Mouse (Mus musculus) cerebellum, adult 2 months (tissue): ENCODE results near the gene 4933407L21Rik. TPM values are rescaled to one million over a fixed set of nuclear protein-coding genes. Genes with fewer than 3 reads are reported as not detected.

Source experiments
- DNase-seq, 2 experiments: peaks; one replicate each; pipeline ENCODE4 v3.0.0; 2021
- H3K27ac ChIP-seq: fragments of 200-500 bp; 2 replicates; pipeline ENCODE4 v1.5.1; 2012; ENCODE audit warnings: low read length, control low read depth, inconsistent platforms; ENCODE audit not compliant: insufficient read depth
- H3K27me3 ChIP-seq: fragments of 200-500 bp; 2 replicates; pipeline ENCODE4 v1.6.1; 2012; ENCODE audit warnings: inconsistent platforms, mild to moderate bottlenecking, low read length, moderate library complexity; ENCODE audit not compliant: control insufficient read depth, insufficient read depth
- H3K4me1 ChIP-seq: fragments of 200-500 bp; 2 replicates; pipeline ENCODE4 v1.6.1; 2011; ENCODE audit warnings: low read length; ENCODE audit not compliant: control insufficient read depth, insufficient read depth
- H3K4me3 ChIP-seq: fragments of 200-500 bp; replicated peaks from 2 replicates; pipeline ENCODE3; 2011; ENCODE audit warnings: mild to moderate bottlenecking, low read depth, low read length, control low read depth; ENCODE audit not compliant: insufficient read depth
- CTCF ChIP-seq: fragments of 200-500 bp; IDR thresholded peaks from 2 replicates; pipeline ENCODE4 v1.5.1; 2011; ENCODE audit warnings: low read depth, mild to moderate bottlenecking, control low read depth, low read length, moderate library complexity, borderline replicate concordance; ENCODE audit not compliant: insufficient read depth
- POLR2A ChIP-seq: fragments of 200-500 bp; IDR thresholded peaks from 2 replicates; pipeline ENCODE4 v1.6.1; 2011; ENCODE audit warnings: low read length, control low read depth, borderline replicate concordance; ENCODE audit not compliant: insufficient read depth
- WGBS: fragments of 180-500 bp; shearing (Covaris S2); methylation state at CpG from one replicate; pipeline ENCODE4 v1.1.7; 2018; 5-methylcytosine and 5-hydroxymethylcytosine counted together
- polyA plus RNA-seq: library from polyadenylated mRNA; depleted of rRNA; stranded (reverse); fragments of >200 nt; gene quantifications from 2 replicates; pipeline ENCODE4 v1.2.3, GENCODE M21; 2012

The 4933407L21Rik gene
- polyA plus RNA-seq, 1 experiment: 4.3 TPM

DNA sequence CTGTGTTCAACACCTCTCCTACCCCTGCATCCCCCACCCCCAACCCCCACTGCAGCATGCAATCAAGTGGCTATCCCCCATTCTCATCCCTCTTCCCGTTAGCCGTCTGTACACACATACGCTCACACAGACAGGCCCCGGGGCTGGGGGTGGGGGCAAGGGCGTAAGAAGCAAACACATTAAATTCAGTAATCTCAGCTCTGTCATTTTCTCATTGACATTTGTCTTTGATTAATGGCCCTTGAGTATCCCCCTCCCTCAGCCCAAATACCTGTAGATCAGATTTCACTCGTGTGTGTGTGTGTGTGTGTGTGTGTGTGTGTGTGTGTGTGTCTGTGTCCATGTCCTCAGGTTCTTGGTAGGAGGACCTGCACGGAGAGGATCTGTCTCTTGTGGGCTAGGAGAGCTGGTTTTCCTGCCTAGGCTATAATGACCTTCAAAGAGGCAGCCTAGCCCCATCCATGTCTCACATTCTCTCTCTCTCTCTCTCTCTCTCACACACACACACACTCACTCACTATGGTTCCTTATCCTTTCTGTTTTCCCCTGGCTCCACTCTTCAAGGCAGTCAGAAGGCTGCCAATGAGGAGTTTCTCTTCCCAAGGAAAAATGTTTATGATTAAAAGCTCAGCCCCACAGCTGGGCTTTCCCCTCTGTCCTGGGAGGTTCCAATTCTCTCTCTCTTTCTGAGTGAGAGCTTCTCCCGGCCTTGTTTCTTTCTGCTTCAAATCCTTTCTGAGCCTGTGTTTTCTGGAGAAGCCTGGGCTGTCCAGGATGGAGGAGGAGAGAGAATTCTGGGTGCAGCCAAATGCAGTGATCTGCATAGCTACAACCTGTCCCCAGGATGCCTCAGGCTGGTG lies 30.2 kb upstream of the 4933407L21Rik start:
- H3K4me1 ChIP-seq: peaks cover 58% of the 10 kb centered on the region
- whole genome bisulfite sequencing: 35% methylated on average over 8 of the region's 8 CpGs
- peak overlapping the region; percentile 75 for H3K27ac ChIP-seq
- H3K27me3 ChIP-seq: no peaks in the 10 kb centered on the region
- peak overlapping the region; percentile 40 for H3K4me3 ChIP-seq
- TF ChIP-seq CTCF (no peak), POLR2A (no peak)
- DNase-seq: peak in 1 of 2 experiments; percentile 10

DNA sequence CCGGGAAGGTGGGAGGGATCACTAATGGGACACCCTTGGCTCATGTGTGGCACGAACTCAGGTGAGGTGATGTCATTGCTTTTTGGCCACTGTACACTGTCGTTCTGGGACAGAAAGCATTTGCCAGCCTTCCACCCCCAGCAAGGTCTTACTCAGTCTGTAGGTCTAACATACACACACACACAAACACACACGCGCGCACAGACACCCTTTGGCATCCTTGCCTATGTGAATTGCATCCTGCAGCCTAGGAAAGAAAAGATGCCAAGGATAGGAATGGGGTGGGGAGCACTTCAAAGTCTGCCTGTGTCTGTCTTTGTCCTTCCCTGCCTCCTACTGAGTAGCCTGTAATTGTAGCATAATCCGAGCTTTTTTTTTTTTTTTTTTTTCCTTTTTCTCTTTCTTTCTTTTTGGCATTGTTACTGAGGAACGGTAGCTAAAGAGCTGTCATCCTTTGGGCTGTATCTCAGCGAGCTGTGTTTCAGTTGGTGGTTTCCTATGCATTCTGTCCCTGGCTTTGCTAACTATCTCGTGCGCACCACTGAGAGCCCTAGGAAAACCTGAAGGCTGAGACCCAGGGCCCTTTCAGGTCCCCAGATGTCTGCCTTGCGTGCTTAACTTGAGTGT lies 29.4 kb upstream of the 4933407L21Rik start:
- peak; percentile 76 to 86 for DNase-seq
- 12% methylated on average over 12 of the region's 12 CpGs for WGBS
- peaks cover 59% of the 10 kb centered on the region for H3K4me1 ChIP-seq
- peak overlapping the region; percentile 40 for H3K4me3 ChIP-seq
- H3K27me3 ChIP-seq: no peaks in the 10 kb centered on the region
- peak; percentile 18; the same call in 1 of the 2 replicates for TF ChIP-seq POLR2A
- no peak for TF ChIP-seq CTCF
- peak overlapping the region; percentile 75 for H3K27ac ChIP-seq

DNA sequence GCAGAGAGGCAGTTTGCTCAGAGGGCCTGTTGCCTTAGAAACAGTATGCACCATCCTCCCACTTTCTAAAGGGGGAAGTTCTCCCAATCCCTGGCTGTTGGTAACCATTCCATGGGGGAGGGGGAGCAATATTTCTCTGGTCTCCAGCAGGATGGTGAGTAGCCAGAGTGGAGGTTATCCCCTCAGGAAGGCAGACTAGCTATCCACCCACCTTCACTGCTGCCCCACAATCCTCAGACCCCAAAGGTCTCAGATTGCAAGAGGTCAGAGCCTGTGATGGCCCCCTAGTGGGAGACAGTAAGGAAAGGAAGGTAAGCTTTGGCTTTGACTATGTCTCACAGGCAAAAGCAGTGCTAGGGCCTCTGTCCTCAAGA lies 28.9 kb upstream of the 4933407L21Rik start:
- peaks cover 60% of the 10 kb centered on the region for H3K4me1 ChIP-seq
- TF ChIP-seq POLR2A (no peak), CTCF (no peak)
- peak in 1 of 2 experiments; percentile 40 for DNase-seq
- H3K4me3 ChIP-seq: no peak overlapping the region
- H3K27ac ChIP-seq: peak overlapping the region; percentile 68
- no peaks in the 10 kb centered on the region for H3K27me3 ChIP-seq

DNA sequence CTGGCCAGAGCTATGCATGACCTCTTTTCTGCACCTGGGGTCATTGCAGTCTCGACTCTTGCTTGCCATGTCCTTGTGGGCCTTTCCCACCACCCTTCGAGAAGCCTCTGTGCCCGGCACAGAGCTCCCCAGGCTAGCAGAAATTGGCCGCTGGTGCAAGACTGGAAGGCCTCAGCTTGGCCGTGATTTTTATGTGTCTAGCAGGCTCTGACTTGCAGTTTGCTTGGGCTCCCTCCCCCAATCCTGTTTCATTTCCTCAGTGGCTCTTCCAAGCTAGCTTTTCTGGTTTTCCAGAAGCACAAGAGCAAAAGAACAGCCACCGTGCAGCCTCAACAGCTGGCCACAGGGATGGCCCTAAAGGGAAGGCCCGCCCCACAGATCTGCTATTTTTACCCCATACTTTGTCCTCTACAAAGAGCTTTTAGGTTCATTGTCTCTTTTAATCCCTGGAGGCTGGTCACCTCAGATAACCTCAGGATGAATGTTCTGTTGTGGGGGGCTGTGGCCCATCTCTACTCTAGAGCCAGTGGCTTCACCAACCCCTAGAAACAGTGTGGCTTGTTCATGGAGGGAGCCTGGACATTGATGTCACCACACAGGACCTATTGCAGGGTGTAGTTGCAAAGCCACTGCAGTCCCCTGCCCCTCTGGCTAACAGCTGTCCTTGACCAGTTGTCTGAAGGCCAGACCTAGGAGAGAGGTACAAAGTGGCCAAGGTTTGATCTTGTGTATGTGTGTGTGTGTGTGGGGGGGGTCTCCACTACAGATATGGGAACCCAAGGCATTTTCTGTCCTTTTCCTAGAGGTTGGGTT lies 27.6 kb upstream of the 4933407L21Rik start:
- peak overlapping the region; percentile 54; the same call in 1 of the 2 replicates for H3K27ac ChIP-seq
- peaks cover 73% of the 10 kb centered on the region for H3K4me1 ChIP-seq
- no peak for TF ChIP-seq CTCF
- H3K27me3 ChIP-seq: no peaks in the 10 kb centered on the region
- DNase-seq: peak in 1 of 2 experiments; percentile 21
- WGBS: 30% methylated on average over 7 of the region's 7 CpGs
- H3K4me3 ChIP-seq: no peak overlapping the region

DNA sequence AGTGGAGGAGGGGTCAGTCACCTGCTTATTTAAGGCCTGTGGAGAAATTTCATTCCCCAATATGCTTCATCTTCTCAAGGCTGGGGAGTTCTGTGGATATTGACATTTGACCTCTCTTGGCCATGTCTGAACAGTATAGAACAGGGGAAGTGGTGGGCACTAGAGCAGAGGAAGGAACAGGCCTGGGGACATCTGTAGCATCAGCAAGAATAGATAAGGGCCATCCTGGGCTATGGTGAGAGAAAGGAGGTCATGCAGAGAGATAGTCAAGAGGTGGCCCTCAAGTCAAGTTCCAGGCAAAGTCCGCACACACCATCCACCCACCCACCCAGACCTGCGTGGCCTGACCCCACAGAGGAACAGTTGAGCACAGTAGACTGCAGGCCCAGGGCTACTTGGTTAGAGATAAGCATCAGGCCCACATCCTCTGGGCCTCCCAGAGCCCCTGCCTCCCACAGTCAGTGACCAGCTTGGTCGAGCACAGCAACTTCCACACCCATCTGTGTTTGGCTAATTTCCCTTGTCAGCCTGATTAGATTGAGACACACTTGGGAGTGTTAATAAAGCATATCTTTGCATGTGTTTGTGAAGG lies 26.7 kb upstream of the 4933407L21Rik start:
- peak in 1 of 2 experiments; percentile 47 for DNase-seq
- 42% methylated on average over 3 of the region's 3 CpGs for WGBS
- TF ChIP-seq CTCF (no peak), POLR2A (no peak)
- peaks cover 81% of the 10 kb centered on the region for H3K4me1 ChIP-seq
- peak overlapping the region; percentile 69 for H3K27ac ChIP-seq
- H3K27me3 ChIP-seq: no peaks in the 10 kb centered on the region
- H3K4me3 ChIP-seq: no peak overlapping the region

DNA sequence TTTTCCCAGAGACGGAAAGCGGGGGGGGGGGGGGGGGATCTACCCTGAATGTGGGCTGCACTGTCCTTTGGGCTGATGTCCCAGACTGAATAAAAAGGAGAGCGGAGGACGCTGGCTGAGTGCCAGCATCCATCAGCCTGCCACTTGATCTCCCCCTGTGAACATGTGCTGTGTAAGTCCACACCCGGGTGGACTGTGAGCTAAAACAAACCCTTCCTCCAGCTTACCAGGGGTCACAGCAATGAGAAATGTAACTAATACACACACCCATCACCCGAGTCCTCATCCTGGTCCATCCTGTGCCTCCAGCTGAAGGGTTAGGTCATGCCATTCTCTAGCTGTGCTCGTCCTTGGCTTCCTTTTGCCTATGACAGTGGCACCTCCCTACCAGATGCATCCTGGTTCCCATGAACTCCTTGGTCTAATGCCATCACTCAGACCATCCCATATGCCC lies 26.1 kb upstream of the 4933407L21Rik start:
- WGBS: 2% methylated on average over 7 of the region's 7 CpGs
- no peak for TF ChIP-seq POLR2A
- no peak for TF ChIP-seq CTCF
- peak overlapping the region; percentile 89 for H3K27ac ChIP-seq
- H3K27me3 ChIP-seq: no peaks in the 10 kb centered on the region
- DNase-seq: peak; percentile 66 to 72
- peaks cover 76% of the 10 kb centered on the region for H3K4me1 ChIP-seq
- peak overlapping the region; percentile 30 for H3K4me3 ChIP-seq

DNA sequence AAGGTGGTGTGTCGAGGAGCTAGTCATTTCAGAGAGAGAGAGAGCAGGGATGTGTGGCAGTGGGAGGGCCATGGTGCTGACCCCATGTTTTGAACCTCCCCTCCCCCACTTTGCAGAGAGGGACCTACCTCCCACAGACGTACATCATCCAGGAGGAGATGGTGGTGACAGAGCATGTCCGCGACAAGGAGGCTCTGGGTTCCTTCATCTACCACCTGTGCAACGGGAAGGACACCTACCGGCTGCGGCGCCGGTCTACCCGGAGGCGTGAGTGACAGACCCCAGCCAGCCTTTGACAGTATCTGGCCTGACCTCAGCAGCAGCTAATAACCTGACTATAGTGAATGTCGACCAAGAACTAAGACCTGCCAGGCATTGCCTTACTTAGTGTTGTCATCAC lies 21.4 kb upstream of the 4933407L21Rik start:
- no peaks in the 10 kb centered on the region for H3K27me3 ChIP-seq
- WGBS: 84% methylated on average over 12 of the region's 12 CpGs

More for the DNA sequence above, 21.4 kb upstream of the 4933407L21Rik start:
- Histone ChIP-seq H3K4me3 (no peak overlapping the region), H3K27ac (no peak overlapping the region), H3K4me1 (peaks cover 37% of the 10 kb centered on the region)
- TF ChIP-seq CTCF (no peak), POLR2A (no peak)
- DNase-seq: no peak
